Mouse (Mus musculus) ES-Bruce4 (cell line): ENCODE results near the gene 4930412O13Rik. TPM values are rescaled to one million over a fixed set of nuclear protein-coding genes. Genes with fewer than 3 reads are reported as not detected.

Experiments used
- H3K27ac ChIP-seq: 2 replicates; pipeline ENCODE4 v1.5.1; 2012; ENCODE audit warnings: low read length, inconsistent platforms; ENCODE audit not compliant: insufficient read depth
- H3K27me3 ChIP-seq: 2 replicates; pipeline ENCODE4 v1.6.1; 2012; ENCODE audit warnings: mild to moderate bottlenecking, low read length, inconsistent platforms; ENCODE audit not compliant: control insufficient read depth, poor library complexity, insufficient read depth, severe bottlenecking
- H3K36me3 ChIP-seq: 2 replicates; pipeline ENCODE4 v1.6.1; 2012; ENCODE audit warnings: inconsistent platforms, mild to moderate bottlenecking, low read length, moderate library complexity; ENCODE audit not compliant: control insufficient read depth, poor library complexity, insufficient read depth, severe bottlenecking
- H3K4me1 ChIP-seq: one replicate; pipeline ENCODE4 v1.8.1; 2011; ENCODE audit warnings: low read length; ENCODE audit not compliant: control insufficient read depth, insufficient read depth
- H3K4me3 ChIP-seq: 2 replicates; pipeline ENCODE4 v1.5.1; 2011; ENCODE audit warnings: low read depth, mild to moderate bottlenecking, low read length
- H3K9ac ChIP-seq: 2 replicates; pipeline ENCODE4 v1.6.1; 2012; ENCODE audit warnings: low read depth, mild to moderate bottlenecking, inconsistent platforms; ENCODE audit not compliant: poor library complexity, severe bottlenecking
- H3K9me3 ChIP-seq: replicated peaks from 2 replicates; pipeline ENCODE4 v1.6.1; 2012; ENCODE audit warnings: mild to moderate bottlenecking, low read length, inconsistent platforms; ENCODE audit not compliant: control insufficient read depth, poor library complexity, insufficient read depth, severe bottlenecking
- CTCF ChIP-seq: IDR thresholded peaks from one replicate; pipeline ENCODE4 v1.8.1; 2011; ENCODE audit warnings: low read depth, low read length
- EP300 ChIP-seq: IDR thresholded peaks from 2 replicates; pipeline ENCODE4 v1.6.1; 2011; ENCODE audit warnings: low read depth, low read length; ENCODE audit not compliant: insufficient read depth
- POLR2A ChIP-seq: IDR thresholded peaks from one replicate; pipeline ENCODE4 v1.8.1; 2011; ENCODE audit warnings: low read length; ENCODE audit not compliant: insufficient read depth
- polyA plus RNA-seq: library from polyadenylated mRNA; stranded (reverse); fragments of >200 nt; gene quantifications from 2 replicates; pipeline ENCODE4 v1.2.4, GENCODE M21; 2011; ENCODE audit warnings: low read depth; ENCODE audit not compliant: missing spikeins, insufficient read depth, insufficient read length

4930412O13Rik gene
- polyA plus RNA-seq, 1 experiment = not detected

DNA sequence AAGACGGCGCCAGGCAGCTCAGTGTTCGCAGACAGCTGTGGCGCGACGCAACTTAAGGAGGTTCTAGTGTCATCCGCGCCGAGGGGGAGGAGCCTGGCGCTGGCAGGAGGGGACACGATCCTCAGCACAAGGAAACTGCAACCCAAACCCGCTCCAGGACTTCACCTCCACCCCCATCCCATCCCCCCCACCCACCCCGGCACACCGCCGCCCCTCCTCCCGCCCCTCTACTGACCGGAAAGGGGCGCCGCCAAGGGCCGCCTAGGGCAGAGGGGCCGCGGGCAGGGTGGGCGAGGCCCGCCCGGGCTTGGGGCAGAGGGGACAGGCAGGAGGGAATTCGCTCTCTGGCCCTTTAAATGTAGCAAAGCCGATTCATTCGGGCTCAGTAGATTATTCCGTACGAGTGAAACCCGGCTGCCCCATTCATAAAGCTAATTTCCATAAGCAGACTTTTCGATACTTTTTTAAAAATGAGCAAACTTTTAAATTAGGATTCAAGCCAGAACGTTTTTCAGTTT is 2.4 kb upstream of the 4930412O13Rik start:
- H3K4me3 ChIP-seq = peak overlapping the region; percentile 68
- H3K27me3 ChIP-seq = peaks cover 67% of the 10 kb centered on the region
- no peaks in the 10 kb centered on the region for H3K36me3 ChIP-seq
- TF ChIP-seq CTCF (no peak), EP300 (no peak), POLR2A (no peak)
- no peak overlapping the region for H3K27ac ChIP-seq
- H3K4me1 ChIP-seq = no peaks in the 10 kb centered on the region
- H3K9ac ChIP-seq = no peak overlapping the region
- H3K9me3 ChIP-seq = no peaks in the 10 kb centered on the region

DNA sequence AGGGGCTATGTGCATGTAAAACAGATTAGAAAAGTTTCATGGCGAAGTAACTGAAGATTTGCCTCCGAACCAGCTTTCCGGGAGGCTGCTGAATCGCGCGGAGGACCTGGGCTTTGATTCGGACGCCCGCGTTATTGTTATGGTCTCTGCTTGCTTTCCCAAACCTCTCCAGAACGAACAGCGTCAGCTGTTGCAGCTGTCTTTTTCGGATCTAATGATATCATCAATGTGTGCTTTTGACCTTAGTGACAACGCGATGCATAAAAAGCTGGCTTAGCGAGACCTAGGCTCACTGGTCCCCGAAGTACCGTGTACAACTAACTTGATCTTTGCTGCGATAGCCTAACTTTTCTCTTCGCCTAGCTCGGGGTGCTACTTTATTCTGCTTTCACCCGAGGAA is 2.0 kb upstream of the 4930412O13Rik start:
- Histone ChIP-seq H3K27me3 (peaks cover 67% of the 10 kb centered on the region), H3K4me1 (no peaks in the 10 kb centered on the region), H3K36me3 (no peaks in the 10 kb centered on the region), H3K4me3 (peak overlapping the region; percentile 68), H3K9me3 (no peaks in the 10 kb centered on the region), H3K27ac (no peak overlapping the region), H3K9ac (no peak overlapping the region)
- TF ChIP-seq POLR2A = no peak
- no peak for TF ChIP-seq CTCF
- TF ChIP-seq EP300 = no peak

DNA sequence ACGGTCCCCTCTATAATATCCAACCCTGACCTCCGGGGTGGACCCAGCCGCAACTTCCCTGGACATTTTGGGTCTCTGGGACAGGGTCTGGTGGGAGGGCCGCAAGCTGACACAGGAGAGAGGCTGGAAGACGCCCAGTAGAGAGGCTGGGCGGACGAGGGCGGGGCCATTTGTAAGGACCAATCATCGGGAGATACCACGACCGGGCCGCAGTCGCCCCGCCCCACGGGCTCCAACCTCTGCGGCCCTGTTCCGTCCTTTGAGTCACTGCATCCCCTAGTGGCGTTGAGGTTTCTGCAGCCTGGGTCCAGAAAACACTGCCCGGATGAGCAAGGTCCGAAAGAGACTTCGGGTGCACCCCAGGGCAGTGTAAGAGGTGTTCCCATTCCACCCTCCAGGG is 1.6 kb upstream of the 4930412O13Rik start:
- Histone ChIP-seq H3K36me3 (no peaks in the 10 kb centered on the region), H3K4me1 (no peaks in the 10 kb centered on the region), H3K9ac (no peak overlapping the region), H3K27me3 (peaks cover 67% of the 10 kb centered on the region), H3K27ac (no peak overlapping the region), H3K9me3 (no peaks in the 10 kb centered on the region), H3K4me3 (peak overlapping the region; percentile 68)
- peak; percentile 67 for TF ChIP-seq CTCF
- no peak for TF ChIP-seq POLR2A
- TF ChIP-seq EP300 = 0 out of 2 replicates have a peak, but pooled peaks have one; percentile 48

DNA sequence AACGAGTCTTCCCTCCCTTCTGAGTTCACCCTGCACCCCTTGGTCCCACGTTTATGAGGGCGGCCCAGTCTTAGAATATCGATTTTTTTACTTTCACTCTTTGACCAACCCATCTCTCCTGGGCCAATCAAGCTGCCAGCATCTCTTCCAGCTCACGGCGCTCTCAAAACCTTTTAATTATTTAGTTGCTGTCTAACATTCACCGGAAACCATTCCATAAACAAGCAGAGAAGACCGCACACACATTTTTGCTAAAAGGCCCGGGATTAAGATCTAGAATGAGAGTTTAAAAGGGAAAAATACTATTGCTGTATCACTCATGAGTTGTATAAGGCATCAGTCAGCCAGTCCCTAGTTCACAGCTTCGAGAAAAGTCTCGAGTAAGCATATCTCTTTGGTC is 781 bp upstream of the 4930412O13Rik start:
- TF ChIP-seq CTCF (no peak), EP300 (no peak), POLR2A (no peak)
- Histone ChIP-seq H3K4me1 (no peaks in the 10 kb centered on the region), H3K4me3 (no peak overlapping the region), H3K9ac (no peak overlapping the region), H3K27me3 (peaks cover 67% of the 10 kb centered on the region), H3K36me3 (no peaks in the 10 kb centered on the region), H3K9me3 (no peaks in the 10 kb centered on the region), H3K27ac (no peak overlapping the region)

DNA sequence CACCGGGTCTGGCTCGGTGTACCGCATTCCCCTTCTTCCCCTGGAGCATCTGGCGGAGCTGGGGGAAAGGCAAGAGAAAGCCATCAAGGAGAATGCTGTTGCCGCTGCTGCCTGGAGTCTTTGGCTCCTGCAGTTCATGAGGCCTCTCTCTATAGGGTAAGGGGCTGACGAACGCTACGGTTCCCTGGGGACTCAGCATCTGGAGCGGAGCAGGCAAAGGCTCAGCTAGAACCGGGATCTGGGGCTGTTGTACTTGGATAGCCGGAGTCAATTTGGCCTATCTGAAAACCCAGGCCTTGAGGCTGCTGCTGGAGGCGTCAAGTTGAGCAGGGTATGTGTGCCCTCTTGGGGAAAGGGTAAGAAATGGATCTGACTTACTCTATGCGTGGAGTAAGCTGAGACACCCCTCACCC is 565 bp downstream of the 4930412O13Rik start:
- H3K36me3 ChIP-seq = no peaks in the 10 kb centered on the region
- H3K27me3 ChIP-seq = peaks cover 66% of the 10 kb centered on the region
- peak overlapping the region; percentile 59; the same call in 1 of the 2 replicates for H3K9ac ChIP-seq
- H3K4me3 ChIP-seq = peak overlapping the region; percentile 59
- TF ChIP-seq EP300 (no peak), POLR2A (no peak), CTCF (no peak)
- H3K4me1 ChIP-seq = no peaks in the 10 kb centered on the region
- no peaks in the 10 kb centered on the region for H3K9me3 ChIP-seq
- H3K27ac ChIP-seq = no peak overlapping the region

DNA sequence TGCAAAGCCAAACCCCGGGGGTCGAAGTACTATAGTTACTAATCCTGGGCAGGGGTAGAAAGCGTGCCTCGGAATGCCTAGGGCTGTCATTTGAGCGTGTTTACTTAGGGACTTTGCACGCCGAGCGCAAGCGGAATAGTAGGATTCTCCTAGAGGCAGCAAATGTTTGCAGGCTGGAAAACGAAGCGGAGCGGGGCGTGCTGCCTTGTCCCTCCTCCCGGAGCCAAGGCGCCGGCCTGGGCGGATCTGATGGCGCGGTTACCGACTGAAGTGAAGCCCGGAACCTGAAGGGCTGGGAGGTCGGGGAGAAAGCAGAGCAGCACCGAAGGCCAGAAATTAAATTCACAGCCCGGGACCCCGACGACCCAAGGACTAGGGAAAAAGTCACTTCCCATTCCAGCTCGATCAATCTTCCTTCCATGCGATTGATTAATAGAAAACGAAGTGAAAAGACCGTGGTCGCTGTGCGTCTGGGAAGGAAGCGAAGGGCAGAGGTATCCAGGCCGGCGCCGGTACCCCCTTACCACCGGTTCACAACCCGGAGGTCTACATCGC is 1.4 kb downstream of the 4930412O13Rik start:
- peak overlapping the region; percentile 37; the same call in 1 of the 2 replicates for H3K9ac ChIP-seq
- H3K9me3 ChIP-seq = no peaks in the 10 kb centered on the region
- TF ChIP-seq EP300 = no peak
- TF ChIP-seq POLR2A = no peak
- no peak for TF ChIP-seq CTCF
- no peaks in the 10 kb centered on the region for H3K36me3 ChIP-seq
- peaks cover 63% of the 10 kb centered on the region for H3K27me3 ChIP-seq
- no peak overlapping the region for H3K27ac ChIP-seq
- peak overlapping the region; percentile 46 for H3K4me3 ChIP-seq
- H3K4me1 ChIP-seq = no peaks in the 10 kb centered on the region
